Mouse (Mus musculus): ENCODE data around the gene Stil.
"Not testable (repeated sequence)": the region's sequence is repeated elsewhere in the genome, so short reads cannot be mapped to it uniquely, and the experiment has no call there.

The Stil gene

DNA sequence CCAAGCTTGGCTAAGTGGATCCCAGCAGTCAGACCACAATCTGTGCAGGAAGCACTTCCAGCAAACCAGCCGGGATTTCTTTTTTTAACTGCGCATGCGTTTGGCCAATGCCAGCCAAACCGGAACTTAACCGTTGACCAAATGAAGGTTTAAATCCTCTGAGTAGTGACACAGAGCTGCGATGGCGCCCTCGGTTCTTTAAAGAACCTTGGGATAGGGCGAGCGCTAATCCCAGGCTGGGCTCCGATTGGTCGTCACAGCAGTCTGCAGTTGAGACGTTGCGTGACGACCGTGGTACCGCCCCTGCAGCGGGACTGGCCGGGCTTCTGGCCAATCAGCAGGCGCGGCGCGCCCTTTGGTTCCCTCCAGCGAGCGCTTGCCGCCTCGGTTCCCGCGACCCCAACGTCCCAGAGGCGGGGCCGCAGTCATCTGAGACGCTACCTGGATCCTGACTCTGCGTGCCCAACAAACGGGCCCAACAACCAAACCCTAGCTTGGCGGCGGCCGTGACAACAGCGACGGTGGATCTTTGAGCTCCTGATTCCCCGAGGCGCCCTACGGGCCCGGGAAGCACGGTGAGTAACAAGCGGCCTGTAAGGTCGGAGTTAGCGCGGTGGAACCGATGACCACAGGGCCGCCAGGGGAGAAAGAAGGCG, at the start of gene Stil:
Gene Stil (plus strand): TSS at position 387 of the 656 bp plus-strand sequence.
- DNase-seq, result peak; percentile 97 to 99

DNA sequence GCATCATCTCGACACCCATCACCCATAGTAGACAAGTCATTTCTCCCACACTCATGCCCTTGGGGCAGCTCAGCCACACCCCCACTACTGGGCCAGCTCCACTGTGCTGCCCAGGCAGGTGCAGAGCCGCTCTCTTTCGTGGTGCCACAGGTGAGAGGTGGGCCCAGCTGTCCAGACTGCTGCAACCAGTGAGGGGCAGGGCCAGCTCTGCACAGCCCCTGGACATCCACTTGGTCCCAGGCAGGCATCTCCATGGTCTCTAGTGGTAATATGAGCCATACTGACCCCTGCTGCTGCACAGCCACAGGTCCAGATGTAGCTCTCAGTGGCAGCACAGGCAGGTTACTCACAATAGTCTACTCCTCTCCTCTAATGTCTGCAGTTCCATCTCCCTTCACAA, 46.8 kb upstream of the Stil start:
- DNase-seq, result no peak

- peak; percentile 53 to 66 for DNase-seq
These were observed 42.6 kb upstream of the Stil start for GRCm38 (mm10) chr4:114957403-114957802.

DNA sequence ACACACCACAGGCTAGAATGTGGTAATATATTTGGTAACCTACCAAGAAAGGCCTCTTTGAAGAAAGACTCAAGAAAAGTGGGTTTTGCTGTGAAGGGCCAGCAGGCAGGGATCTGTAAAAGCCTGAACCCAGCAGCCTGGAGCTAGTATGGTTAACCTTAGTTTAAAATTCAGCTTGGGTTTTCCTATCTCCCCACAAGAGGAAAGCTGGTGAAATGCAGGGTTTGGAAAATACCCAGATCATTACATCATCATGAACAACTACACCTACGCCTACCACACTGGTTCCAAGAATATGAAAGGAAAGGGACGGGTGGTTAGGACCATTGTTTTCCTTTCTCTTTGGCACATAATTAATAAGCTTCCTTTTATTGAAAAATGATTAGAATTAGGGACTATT, 41.7 kb upstream of the Stil start:
- DNase-seq, result no peak

DNA sequence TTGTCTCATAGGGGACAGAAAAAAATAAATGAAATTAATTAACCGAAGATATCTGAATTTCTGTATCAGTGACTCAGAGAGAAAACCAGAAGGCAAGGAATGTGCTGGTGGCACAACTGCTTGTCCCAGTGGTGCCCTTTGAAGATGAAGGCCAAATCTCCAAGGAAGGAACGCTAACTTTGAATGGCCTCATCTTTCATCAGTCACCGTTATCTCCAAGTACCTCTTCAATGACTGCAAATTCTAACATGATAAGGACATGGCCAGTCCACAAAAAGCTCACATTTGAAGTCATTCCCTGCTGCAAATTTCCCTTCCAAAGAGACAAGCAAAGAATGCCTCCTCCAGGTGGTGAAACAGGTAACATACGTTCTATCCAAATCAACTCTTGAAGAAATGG, 41.2 kb upstream of the Stil start:
- DNase-seq, result no peak

DNA sequence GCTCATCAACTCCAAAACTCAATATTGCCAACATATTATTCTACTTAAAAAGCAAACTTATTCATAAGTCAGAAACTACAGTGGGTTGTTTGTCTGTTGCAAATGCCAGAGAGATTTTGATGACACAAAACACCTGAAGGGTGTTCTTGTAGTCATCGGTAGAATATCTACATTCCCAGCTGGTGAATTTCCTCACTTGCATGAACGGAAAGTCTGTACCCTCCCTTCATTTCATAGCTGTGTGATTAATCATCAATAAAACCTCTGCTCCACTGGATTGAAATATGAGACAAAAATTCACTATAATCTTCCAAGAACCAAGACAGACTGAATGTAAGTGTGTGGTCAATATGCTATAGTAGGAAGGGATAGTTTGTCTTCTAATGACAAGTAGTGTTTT, 40.4 kb upstream of the Stil start:
- DNase-seq, result no peak

- not testable (repeated sequence) for DNase-seq
These were observed 39.1 kb upstream of the Stil start for GRCm38 (mm10) chr4:114960881-114961280.

- DNase-seq, result no peak
These were observed 29.2 kb upstream of the Stil start for GRCm38 (mm10) chr4:114970736-114971135.

- DNase-seq, result no peak
These were observed 26.7 kb upstream of the Stil start for GRCm38 (mm10) chr4:114973229-114973740.

- DNase-seq, result no peak
These were observed 17.3 kb upstream of the Stil start for GRCm38 (mm10) chr4:114982619-114983018.

GRCm38 (mm10) chr4:114983020-114983419, 16.9 kb upstream of the Stil start:
- no peak for DNase-seq

DNA sequence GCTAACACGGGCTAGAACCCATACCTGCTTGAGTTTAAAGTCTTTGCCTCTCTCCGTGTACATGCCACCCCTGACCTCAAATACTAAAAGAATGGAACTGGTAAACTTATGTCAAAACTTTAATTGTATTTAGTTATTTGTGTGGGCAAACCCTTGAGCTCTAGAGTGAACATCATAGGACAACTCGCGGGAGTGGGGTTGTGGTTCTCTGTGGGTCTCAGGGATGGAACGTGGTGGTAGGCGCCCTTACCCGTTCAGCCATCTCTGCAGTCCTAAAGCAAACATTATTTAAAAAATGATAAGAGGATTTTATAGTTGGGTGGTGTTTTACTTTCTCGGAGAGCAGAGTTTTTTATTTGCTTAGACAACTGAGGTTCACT, 13.8 kb upstream of the Stil start:
- no peak for DNase-seq

DNA sequence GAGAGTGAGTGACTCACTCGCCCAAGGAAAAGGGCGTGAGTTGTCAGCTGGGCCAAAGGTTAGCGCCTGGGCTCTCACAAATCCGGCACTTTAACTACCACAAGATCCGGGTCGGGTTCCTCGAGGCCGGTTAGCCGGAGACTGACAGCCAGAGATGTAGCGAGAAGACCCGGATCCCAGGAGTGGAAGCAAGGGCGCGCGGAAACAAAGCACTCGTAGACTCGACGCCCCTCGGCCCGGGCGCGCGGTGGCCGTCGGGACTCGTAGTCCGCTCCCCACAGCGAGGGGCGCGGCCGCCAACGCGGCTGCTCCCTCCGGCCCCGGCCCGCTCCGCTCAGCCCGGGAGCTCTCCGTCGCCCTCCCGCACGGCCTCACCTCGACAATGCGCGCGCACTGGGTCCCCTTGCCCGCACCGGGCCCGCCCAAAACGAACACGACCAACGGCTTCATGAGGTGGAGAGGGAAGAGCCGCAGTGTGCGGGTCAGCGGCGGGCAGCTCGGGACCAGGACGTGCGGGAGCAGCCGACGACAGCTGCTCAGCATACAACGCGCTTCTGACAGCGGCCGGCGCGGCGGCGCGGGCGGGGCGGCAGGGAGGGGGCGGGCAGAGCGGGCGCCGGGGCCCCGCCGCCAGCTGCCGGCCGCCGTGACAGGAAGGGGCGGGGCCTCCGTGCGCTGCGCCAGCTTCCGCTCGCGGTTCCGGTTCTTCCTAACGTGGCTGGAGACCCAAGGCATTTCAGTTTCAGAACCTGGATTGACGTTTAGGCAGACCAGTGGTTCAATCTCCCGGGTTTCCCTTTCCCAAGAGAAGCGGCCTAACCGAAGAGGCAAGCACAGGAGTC, 13.1 kb upstream of the Stil start, which contains the start of gene Cmpk1:
Gene Cmpk1 (minus strand): TSS at position 651 of the 842 bp plus-strand sequence.
- DNase-seq, result peak; percentile 89 to 94

GRCm38 (mm10) chr4:114994218-114994617, 5.7 kb upstream of the Stil start:
- DNase-seq, result no peak

DNA sequence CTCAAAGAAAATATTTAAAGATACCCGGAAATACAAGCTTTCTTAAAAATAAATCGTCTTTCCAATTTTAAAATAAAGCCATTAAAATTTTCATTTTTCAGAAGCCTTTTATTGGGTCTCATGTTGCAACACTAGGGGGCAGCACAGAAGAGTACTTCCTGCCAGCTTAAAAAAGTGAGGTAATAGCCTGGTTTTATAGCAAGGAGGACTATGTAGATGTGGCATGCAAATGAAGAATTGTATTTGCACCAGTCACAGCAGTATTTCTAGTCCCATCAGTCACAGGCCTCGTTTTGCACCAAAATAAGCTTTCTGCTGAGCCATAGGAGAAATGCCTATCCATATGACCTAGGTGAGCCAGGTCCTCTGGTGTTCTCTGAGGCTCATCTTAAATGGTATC, 2.9 kb upstream of the Stil start:
- peak in 1 of 2 experiments; percentile 72 for DNase-seq

DNA sequence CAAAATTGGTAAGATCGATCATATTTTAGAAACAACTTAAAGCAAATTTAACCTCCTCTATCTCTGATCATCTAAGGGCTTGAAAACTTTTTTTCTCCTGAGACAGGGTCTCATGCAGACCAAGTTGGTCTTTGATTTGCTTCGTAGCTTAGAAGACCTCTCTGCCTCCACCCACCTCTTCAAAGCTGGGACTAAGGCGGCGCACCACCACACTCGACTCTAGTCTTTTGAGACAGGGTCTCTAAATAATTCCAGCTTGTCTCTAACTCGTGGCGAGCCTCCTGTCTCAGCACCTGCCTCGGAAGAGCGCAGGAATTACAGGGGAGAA, 550 bp upstream of the Stil start:
- no peak for DNase-seq

- no peak for DNase-seq
These were observed 453 bp downstream of the Stil start for GRCm38 (mm10) chr4:115000429-115000795.

- no peak for DNase-seq
These were observed 14.3 kb downstream of the Stil start for GRCm38 (mm10) chr4:115014276-115014675.

- DNase-seq, result no peak
These were observed 20.0 kb downstream of the Stil start for GRCm38 (mm10) chr4:115019997-115020396.

- no peak for DNase-seq
These were observed 35.1 kb downstream of the Stil start for GRCm38 (mm10) chr4:115035043-115035442.

GRCm38 (mm10) chr4:115038242-115038641, 38.3 kb downstream of the Stil start:
- DNase-seq, result peak; percentile 50 to 72

DNA sequence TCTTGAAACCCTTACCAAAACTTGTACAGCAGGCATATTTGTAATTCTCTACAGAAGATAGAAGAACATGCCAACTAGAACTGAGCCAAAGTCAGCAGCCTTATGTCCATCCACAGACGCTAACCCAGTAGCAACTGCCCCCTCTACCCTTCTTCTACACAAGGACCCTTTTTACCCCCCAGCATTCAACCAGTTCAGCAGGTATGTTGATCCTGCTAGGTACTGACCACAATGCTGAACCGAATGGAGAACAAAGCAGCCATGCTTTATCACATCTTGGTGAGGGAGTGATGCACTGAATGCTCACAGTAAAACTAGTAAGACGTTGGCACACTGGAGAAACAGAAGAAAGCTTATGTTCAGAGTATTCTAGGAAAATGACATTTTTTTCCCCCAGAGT, 45.7 kb downstream of the Stil start:
- no peak for DNase-seq

GRCm38 (mm10) chr4:115047750-115048149, 47.8 kb downstream of the Stil start:
- DNase-seq, result peak; percentile 74 to 88

DNA sequence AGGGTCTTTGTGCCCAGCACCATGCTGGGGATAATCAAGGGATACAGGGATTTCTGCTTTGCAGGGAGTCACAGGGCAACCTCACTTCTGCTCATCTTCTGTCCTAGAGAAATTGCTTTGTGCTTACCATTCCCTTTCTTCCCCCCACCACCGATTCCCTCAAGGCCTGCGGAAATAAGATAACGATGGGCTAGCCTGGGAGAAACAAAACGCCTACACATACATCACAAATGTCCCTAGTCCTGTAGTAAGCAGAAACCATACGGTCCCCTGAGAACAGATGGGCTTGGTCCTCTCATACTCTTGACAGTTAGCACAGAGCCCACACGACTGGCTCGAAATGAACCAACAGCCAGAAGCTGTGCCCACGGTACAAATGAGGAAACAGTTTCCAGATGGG, 48.2 kb downstream of the Stil start:
- DNase-seq, result no peak

All from kidney, postnatal 25 days (tissue).